Mouse (Mus musculus) right cerebral cortex, postnatal 36 days (tissue): ENCODE measurements around the gene Tirap.
A peak's percentile ranks its signal among the peaks of the same experiment; 100 is the strongest.

ENCODE experiments used
- DNase-seq, 2 experiments: peaks; one replicate each; pipeline ENCODE4 v3.0.0; 2022; ENCODE audit warnings: low spot score in 2 of 2, mixed read lengths in 1 of 2

The Tirap gene

GRCm38 (mm10) chr9:35188700-35189099 lies 11.4 kb downstream of the Tirap start:
- DNase-seq: peak in 1 of 2 experiments; percentile 28

GRCm38 (mm10) chr9:35187351-35187903 lies 12.7 kb downstream of the Tirap start:
- DNase-seq: no peak

- no peak for DNase-seq
Measured at GRCm38 (mm10) chr9:35186430-35186829, 13.7 kb downstream of the Tirap start.

- no peak for DNase-seq
Measured at GRCm38 (mm10) chr9:35183359-35183758, 16.7 kb downstream of the Tirap start.

- no peak for DNase-seq
Measured at GRCm38 (mm10) chr9:35182832-35183231, 17.3 kb downstream of the Tirap start.

GRCm38 (mm10) chr9:35176124-35176659 lies 23.9 kb downstream of the Tirap start:
- DNase-seq: no peak

GRCm38 (mm10) chr9:35175251-35176123 lies 24.6 kb downstream of the Tirap start, which contains the start of gene Dcps:
TSS of gene Dcps (minus strand) at chr9:35176061.
- DNase-seq: peak; percentile 97 to 98

- DNase-seq: no peak
Measured at GRCm38 (mm10) chr9:35173331-35173730, 26.8 kb downstream of the Tirap start.

- no peak for DNase-seq
Measured at GRCm38 (mm10) chr9:35170071-35170470, 30.0 kb downstream of the Tirap start.

- no peak for DNase-seq
Measured at GRCm38 (mm10) chr9:35166798-35167635, 33.1 kb downstream of the Tirap start.

- DNase-seq: no peak
Measured at GRCm38 (mm10) chr9:35166144-35166797, 33.8 kb downstream of the Tirap start.

- DNase-seq: no peak
Measured at GRCm38 (mm10) chr9:35164142-35164874, 35.8 kb downstream of the Tirap start.

GRCm38 (mm10) chr9:35163011-35163690 lies 36.9 kb downstream of the Tirap start:
- DNase-seq: no peak

- DNase-seq: no peak
Measured at GRCm38 (mm10) chr9:35161721-35162120, 38.4 kb downstream of the Tirap start.

- no peak for DNase-seq
Measured at GRCm38 (mm10) chr9:35160662-35161061, 39.4 kb downstream of the Tirap start.

- DNase-seq: no peak
Measured at GRCm38 (mm10) chr9:35158477-35158876, 41.6 kb downstream of the Tirap start.

GRCm38 (mm10) chr9:35156862-35157261 lies 43.2 kb downstream of the Tirap start:
- DNase-seq: no peak

- no peak for DNase-seq
Measured at GRCm38 (mm10) chr9:35156002-35156710, 43.9 kb downstream of the Tirap start.

- DNase-seq: no peak
Measured at GRCm38 (mm10) chr9:35152923-35153322, 47.2 kb downstream of the Tirap start.
